Mouse (Mus musculus) spleen, adult 2 months (tissue): ENCODE measurements around the gene Pmvk.

Experiments used
- CTCF ChIP-seq: fragments of 200-500 bp; IDR thresholded peaks from 2 replicates; pipeline ENCODE4 v1.5.1; 2011; ENCODE audit warnings: mild to moderate bottlenecking, inconsistent platforms; ENCODE audit not compliant: insufficient read depth, insufficient read length, insufficient replicate concordance; ENCODE audit errors: extremely low read depth
- POLR2A ChIP-seq: fragments of 200-500 bp; IDR thresholded peaks from 2 replicates; pipeline ENCODE4 v1.6.1; 2011; ENCODE audit warnings: low read depth, low read length, inconsistent platforms

DNA sequence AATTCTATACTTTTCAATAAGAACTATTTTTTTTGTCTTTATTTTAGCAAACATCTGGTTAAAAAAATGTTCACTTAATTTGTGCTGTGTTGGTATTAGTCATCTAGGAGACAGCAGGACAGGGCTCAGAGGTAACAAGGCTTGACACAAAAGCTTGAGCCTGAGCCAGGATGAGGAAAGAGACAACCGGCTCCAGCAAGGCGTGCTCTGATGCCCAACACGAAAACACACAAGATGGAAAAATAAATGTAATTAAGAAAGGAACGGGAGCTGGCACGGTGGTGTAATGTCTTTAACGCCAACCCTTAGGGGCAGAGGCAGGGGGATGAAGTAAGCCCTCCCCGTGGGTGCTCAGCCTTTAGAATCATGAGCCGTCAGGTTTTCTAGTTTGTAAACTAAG, 31.8 kb downstream of the Pmvk start:
- TF ChIP-seq POLR2A = no peak
- no peak for TF ChIP-seq CTCF
